Mouse (Mus musculus) gastrocnemius, postnatal 14 days (tissue): ENCODE measurements around the gene Il5ra. TPM values are rescaled to one million over a fixed set of nuclear protein-coding genes. Genes with fewer than 3 reads are reported as not detected.
A peak's percentile ranks its signal among the peaks of the same experiment; 100 is the strongest.

Experiments used
- DNase-seq: peaks from one replicate; pipeline ENCODE4 v3.0.0; 2021; ENCODE audit warnings: mixed read lengths
- intact Hi-C: fragments of 180-260 bp; cut with DNase I; formaldehyde crosslinking; loops from one replicate; pipeline ENCODE4 v1.15.1; 2025; ENCODE audit warnings: low total_unique reads
- long read RNA-seq, 2 experiments: library from polyadenylated mRNA; stranded (forward); transcript quantifications; one replicate each; pipeline ENCODE4 v2.0.0; 2021
- total RNA-seq, 2 experiments: library from RNA; stranded (reverse); gene quantifications; 2 replicates each; pipeline ENCODE4 v1.2.3; 2021

Il5ra gene
- total RNA-seq, result not detected
- long read RNA-seq, experiment 1, result 0 reads
- long read RNA-seq, experiment 2, result 0 reads

- no peak for DNase-seq
- intact Hi-C loops, result no loop called here
Measured at GRCm38 (mm10) chr6:106748887-106749388, at the start of gene Il5ra. Gene Il5ra, minus strand, starts transcription at chr6:106749037.

- intact Hi-C loops, result no loop called here
- no peak for DNase-seq
Measured at GRCm38 (mm10) chr6:106794094-106794814, 45.4 kb upstream of the Il5ra start.

GRCm38 (mm10) chr6:106793621-106794020 is 44.8 kb upstream of the Il5ra start:
- intact Hi-C loops, result no loop called here
- no peak for DNase-seq

- intact Hi-C loops, result no loop called here
- DNase-seq, result no peak
Measured at GRCm38 (mm10) chr6:106793088-106793487, 44.3 kb upstream of the Il5ra start.

- DNase-seq, result no peak
- intact Hi-C loops, result no loop called here
Measured at GRCm38 (mm10) chr6:106792486-106792885, 43.6 kb upstream of the Il5ra start.

- intact Hi-C loops, result no loop called here
- DNase-seq, result no peak
Measured at GRCm38 (mm10) chr6:106791429-106791828, 42.6 kb upstream of the Il5ra start.

GRCm38 (mm10) chr6:106787138-106787537 is 38.3 kb upstream of the Il5ra start:
- no peak for DNase-seq
- intact Hi-C loops, result no loop called here

- no peak for DNase-seq
Measured at GRCm38 (mm10) chr6:106770046-106770445, 21.2 kb upstream of the Il5ra start.

GRCm38 (mm10) chr6:106769290-106769866 is 20.5 kb upstream of the Il5ra start:
- intact Hi-C loops, result no loop called here
- peak; percentile 5 for DNase-seq

More at GRCm38 (mm10) chr6:106770046-106770445, 21.2 kb upstream of the Il5ra start:
- intact Hi-C loops, result no loop called here

- DNase-seq, result peak; percentile 99
Measured at GRCm38 (mm10) chr6:106768640-106769289, 19.9 kb upstream of the Il5ra start, which contains the start of gene Trnt1. Gene Trnt1, plus strand, starts transcription at chr6:106769120.

GRCm38 (mm10) chr6:106766774-106767173 is 17.9 kb upstream of the Il5ra start:
- intact Hi-C loops, result loop anchor here (2.0 kb wide), 1 partner anchor 14 kb away; no protein-coding TSS in a partner anchor
- no peak for DNase-seq

More at GRCm38 (mm10) chr6:106768640-106769289, 19.9 kb upstream of the Il5ra start, which contains the start of gene Trnt1:
- intact Hi-C loops, result no loop called here

- intact Hi-C loops, result loop anchor here (2.0 kb wide), 1 partner anchor 15 kb away; no protein-coding TSS in a partner anchor
Measured at GRCm38 (mm10) chr6:106765892-106766291, 17.1 kb upstream of the Il5ra start.

GRCm38 (mm10) chr6:106761486-106761885 is 12.6 kb upstream of the Il5ra start:
- no peak for DNase-seq
- intact Hi-C loops, result no loop called here

More at GRCm38 (mm10) chr6:106765892-106766291, 17.1 kb upstream of the Il5ra start:
- DNase-seq, result no peak

- intact Hi-C loops, result no loop called here
- DNase-seq, result no peak
Measured at GRCm38 (mm10) chr6:106760473-106761218, 11.8 kb upstream of the Il5ra start.

- DNase-seq, result no peak
- intact Hi-C loops, result no loop called here
Measured at GRCm38 (mm10) chr6:106758299-106758698, 9.5 kb upstream of the Il5ra start.

- intact Hi-C loops, result no loop called here
- DNase-seq, result no peak
Measured at GRCm38 (mm10) chr6:106750291-106750690, 1.5 kb upstream of the Il5ra start.

GRCm38 (mm10) chr6:106747804-106748203 is 1.0 kb downstream of the Il5ra start:
- DNase-seq, result no peak
- intact Hi-C loops, result no loop called here

- intact Hi-C loops, result no loop called here
- DNase-seq, result no peak
Measured at GRCm38 (mm10) chr6:106747251-106747650, 1.6 kb downstream of the Il5ra start.

- no peak for DNase-seq
- intact Hi-C loops, result no loop called here
Measured at GRCm38 (mm10) chr6:106745673-106746394, 3.0 kb downstream of the Il5ra start.
